Mouse (Mus musculus) CH12.LX (cell line): ENCODE results near the gene Fgd2.

Experiments
- CHD1 ChIP-seq: IDR thresholded peaks from 2 replicates; pipeline ENCODE4 v1.6.1; 2012; ENCODE audit warnings: low read depth, low read length, improper control_type of control experiment, inconsistent platforms
- CTCF ChIP-seq, 2 experiments: IDR thresholded peaks in 1 of 2; conservative IDR thresholded peaks in 1 of 2; 2 replicates each; pipeline ENCODE4 v1.5.1; 2011 to 2012; ENCODE audit warnings: low read depth in 2 of 2, low read length in 2 of 2, improper control_type of control experiment in 1 of 2, inconsistent platforms in 1 of 2, mild to moderate bottlenecking in 1 of 2, moderate library complexity in 1 of 2
- E2F4 ChIP-seq: IDR thresholded peaks from 2 replicates; pipeline ENCODE4 v1.6.1; 2011; ENCODE audit warnings: low read depth, low read length, improper control_type of control experiment; ENCODE audit not compliant: insufficient replicate concordance
- MAX ChIP-seq: IDR thresholded peaks from 2 replicates; pipeline ENCODE4 v1.6.1; 2011; ENCODE audit warnings: low read length, improper control_type of control experiment
- POLR2A ChIP-seq: IDR thresholded peaks from 2 replicates; pipeline ENCODE4 v1.6.1; 2011; ENCODE audit warnings: low read depth, mild to moderate bottlenecking, improper control_type of control experiment, low read length
- POLR2AphosphoS2 ChIP-seq: IDR thresholded peaks from 2 replicates; pipeline ENCODE4 v1.6.1; 2011; ENCODE audit warnings: low read depth, low read length, improper control_type of control experiment
- SIN3A ChIP-seq: IDR thresholded peaks from 2 replicates; pipeline ENCODE4 v1.6.1; 2012; ENCODE audit warnings: low read length, improper control_type of control experiment, inconsistent platforms
- ZC3H11A ChIP-seq: IDR thresholded peaks from 2 replicates; pipeline ENCODE4 v1.6.1; 2012; ENCODE audit warnings: low read depth, mild to moderate bottlenecking, inconsistent platforms, low read length, improper control_type of control experiment
- ZNF384 ChIP-seq: IDR thresholded peaks from 2 replicates; pipeline ENCODE4 v1.6.1; 2012; ENCODE audit warnings: low read depth, low read length, improper control_type of control experiment, inconsistent platforms

DNA sequence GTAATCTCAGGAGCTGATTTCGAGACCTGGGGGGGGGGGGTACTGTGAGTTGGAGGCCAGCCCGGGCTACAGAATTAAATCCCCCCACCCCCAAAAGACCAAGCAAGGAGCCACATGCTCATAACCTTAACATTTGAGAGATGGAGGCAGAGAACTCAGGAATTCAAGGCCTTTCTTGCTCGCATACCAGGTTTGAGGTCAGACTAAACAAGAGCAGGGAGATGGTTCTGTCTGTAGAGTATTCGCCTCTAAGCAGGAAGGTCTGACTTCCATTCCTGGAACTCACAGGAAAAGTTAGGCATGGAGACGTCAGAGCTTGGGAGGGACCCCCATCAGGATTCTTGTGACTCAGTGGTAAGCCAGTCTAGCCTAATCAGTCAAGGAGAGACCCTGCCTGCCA is 39.3 kb downstream of the Fgd2 start:
- TF ChIP-seq POLR2A (no peak), SIN3A (no peak), ZC3H11A (no peak), CTCF (conservative IDR thresholded peaks at IDR 0.05 in 1 of 2, IDR thresholded peaks at IDR 0.05 in 1 of 2; ENCODE audit: low read depth in 2 of 2, low read length in 2 of 2) (no peak), ZNF384 (no peak), MAX (no peak), CHD1 (no peak), E2F4 (no peak), POLR2AphosphoS2 (no peak)
